Mouse (Mus musculus): ENCODE results near the gene Ccdc78.

Gene Ccdc78

GRCm38 (mm10) chr17:25824362-25825142, 38.2 kb downstream of the Ccdc78 start:
- TF ChIP-seq GATA4 (IDR thresholded peaks at IDR 0.05; ENCODE audit: insufficient replicate concordance, low read length), result no peak

DNA sequence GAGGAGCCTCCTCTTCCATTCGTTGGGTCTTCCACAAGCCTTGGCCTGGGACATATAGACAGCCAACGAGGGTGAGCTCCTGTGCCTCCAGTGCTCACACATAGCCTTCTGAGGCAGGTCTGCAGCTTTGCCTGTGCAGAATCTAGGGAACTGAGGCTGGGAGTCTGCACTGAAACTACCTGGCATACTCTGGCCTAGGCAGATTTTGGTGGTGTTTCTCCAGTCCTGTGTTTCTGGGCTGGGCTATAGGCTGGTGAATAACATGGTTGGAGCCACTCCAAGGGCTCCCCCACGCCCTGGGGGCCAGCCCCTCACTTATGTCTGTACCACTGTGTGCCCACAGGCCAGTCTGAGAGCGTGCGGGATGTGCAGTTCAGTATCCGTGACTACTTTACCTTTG, 38.9 kb downstream of the Ccdc78 start:
- TF ChIP-seq GATA4 (IDR thresholded peaks at IDR 0.05; ENCODE audit: insufficient replicate concordance, low read length), result no peak

- TF ChIP-seq GATA4 (IDR thresholded peaks at IDR 0.05; ENCODE audit: insufficient replicate concordance, low read length), result no peak
Observed at GRCm38 (mm10) chr17:25825984-25826570, 39.7 kb downstream of the Ccdc78 start.

DNA sequence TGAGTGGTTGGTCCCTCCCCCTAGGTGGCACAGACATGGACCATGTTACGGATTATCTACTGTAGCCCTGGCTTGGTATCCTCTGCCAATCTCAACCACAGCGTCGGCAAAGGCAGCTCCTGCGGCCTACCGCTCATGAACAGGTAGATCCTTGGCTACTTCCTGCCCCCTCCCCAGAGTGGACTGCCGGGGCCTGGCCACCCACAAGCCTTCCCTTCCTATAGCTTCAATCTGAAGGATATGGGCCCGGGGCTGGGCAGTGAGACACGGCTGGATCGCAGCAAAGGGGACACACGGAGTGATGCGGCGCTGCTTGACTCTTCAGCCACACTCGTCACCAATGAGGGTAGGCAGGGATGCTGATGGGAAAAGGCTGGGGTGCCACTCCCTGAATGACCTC, 40.6 kb downstream of the Ccdc78 start:
- no peak for TF ChIP-seq GATA4 (IDR thresholded peaks at IDR 0.05; ENCODE audit: insufficient replicate concordance, low read length)

DNA sequence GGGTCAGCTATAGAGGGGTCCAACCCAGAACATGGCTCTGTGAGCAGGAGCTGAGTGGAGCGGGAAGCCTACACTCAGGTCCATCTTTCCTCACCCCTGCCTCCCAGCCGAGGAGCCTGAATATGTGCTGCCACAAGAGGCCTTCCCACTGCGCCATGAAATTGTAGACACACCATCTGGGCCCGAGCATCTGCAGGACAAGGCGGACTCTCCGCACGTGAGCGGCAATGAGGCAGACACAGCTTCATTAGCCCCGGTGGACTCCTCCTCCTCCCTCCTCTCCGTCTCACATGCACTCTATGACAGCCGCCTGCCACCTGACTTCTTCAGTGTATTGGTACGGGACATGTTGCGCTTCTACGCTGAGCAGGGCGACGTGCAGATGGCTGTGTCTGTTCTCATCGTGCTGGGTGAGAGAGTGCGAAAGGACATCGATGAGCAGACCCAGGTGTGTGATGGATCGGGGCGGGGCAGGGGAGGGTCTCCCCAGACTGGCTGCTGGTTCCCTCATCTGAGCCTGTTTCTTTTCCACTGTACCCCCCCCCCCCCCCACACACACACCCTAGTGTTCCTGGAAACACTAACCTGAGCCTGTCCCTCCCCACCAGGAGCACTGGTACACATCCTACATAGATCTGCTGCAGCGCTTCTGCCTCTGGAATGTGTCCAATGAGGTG, 41.3 kb downstream of the Ccdc78 start:
- TF ChIP-seq GATA4 (IDR thresholded peaks at IDR 0.05; ENCODE audit: insufficient replicate concordance, low read length), result no peak

DNA sequence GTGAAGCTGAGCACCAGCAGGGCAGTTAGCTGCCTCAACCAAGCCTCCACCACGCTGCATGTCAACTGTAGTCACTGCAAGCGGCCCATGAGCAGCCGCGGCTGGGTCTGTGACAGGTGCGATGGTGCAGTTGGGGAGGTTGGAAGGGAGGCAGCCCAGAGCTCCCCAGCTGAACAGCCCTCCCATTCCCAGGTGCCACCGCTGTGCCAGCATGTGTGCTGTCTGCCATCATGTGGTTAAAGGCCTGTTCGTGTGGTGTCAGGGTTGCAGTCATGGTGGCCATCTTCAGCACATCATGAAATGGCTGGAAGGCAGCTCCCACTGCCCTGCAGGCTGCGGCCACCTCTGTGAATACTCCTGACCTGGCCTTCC, 41.8 kb downstream of the Ccdc78 start:
- no peak for TF ChIP-seq GATA4 (IDR thresholded peaks at IDR 0.05; ENCODE audit: insufficient replicate concordance, low read length)

DNA sequence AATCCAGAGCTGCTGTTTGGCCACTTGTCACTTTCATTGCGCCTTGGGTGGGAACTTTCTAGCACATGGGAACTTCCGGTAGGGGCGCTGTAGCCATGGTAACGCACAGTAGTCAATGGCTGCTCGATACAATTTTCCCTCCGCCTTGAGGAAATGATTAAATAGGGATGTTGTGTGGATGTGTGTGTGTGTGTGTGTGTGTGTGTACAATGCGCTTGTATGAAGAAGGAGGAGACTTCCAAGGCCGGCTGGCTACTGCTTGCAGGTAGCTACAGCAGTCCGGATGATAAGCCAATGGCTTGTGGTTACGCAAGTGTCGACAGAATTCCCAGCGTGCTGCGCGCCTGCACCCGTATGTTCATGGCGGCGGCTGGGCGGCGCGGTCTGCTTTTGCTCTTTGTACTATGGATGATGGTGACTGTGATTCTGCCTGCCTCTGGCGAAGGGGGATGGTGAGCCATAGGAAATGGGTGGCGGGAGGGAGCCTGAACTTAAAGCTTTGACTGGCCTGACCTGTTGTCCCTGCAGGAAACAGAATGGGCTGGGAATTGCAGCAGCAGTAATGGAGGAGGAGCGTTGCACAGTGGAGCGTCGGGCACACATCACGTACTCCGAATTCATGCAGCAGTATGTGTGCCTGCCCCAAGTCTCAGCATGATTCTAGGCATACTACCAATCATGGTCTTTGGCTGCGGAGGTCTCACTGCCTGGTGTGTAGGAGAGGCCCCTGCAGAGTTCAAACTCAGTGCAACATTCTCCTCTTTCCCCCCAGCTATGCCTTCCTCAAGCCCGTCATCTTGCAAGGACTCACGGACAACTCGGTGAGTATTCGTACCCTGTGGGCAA, 42.6 kb downstream of the Ccdc78 start, which contains the start of gene Jmjd8:
Gene Jmjd8 (plus strand): TSS at position 156 of the 846 bp plus-strand sequence.
- TF ChIP-seq GATA4 (IDR thresholded peaks at IDR 0.05; ENCODE audit: insufficient replicate concordance, low read length), result peak; percentile 79; the same call in 1 of the 2 replicates

GRCm38 (mm10) chr17:25829558-25830017, 43.2 kb downstream of the Ccdc78 start:
- no peak for TF ChIP-seq GATA4 (IDR thresholded peaks at IDR 0.05; ENCODE audit: insufficient replicate concordance, low read length)

GRCm38 (mm10) chr17:25830200-25830753, 43.9 kb downstream of the Ccdc78 start:
- no peak for TF ChIP-seq GATA4 (IDR thresholded peaks at IDR 0.05; ENCODE audit: insufficient replicate concordance, low read length)

GRCm38 (mm10) chr17:25830806-25831431, 44.5 kb downstream of the Ccdc78 start:
- TF ChIP-seq GATA4 (IDR thresholded peaks at IDR 0.05; ENCODE audit: insufficient replicate concordance, low read length), result no peak

- TF ChIP-seq GATA4 (IDR thresholded peaks at IDR 0.05; ENCODE audit: insufficient replicate concordance, low read length), result no peak
Observed at GRCm38 (mm10) chr17:25831451-25832281, 45.3 kb downstream of the Ccdc78 start.

- peak; percentile 28; the same call in 1 of the 2 replicates for TF ChIP-seq GATA4 (IDR thresholded peaks at IDR 0.05; ENCODE audit: insufficient replicate concordance, low read length)
Observed at GRCm38 (mm10) chr17:25832436-25833290, 46.3 kb downstream of the Ccdc78 start.

DNA sequence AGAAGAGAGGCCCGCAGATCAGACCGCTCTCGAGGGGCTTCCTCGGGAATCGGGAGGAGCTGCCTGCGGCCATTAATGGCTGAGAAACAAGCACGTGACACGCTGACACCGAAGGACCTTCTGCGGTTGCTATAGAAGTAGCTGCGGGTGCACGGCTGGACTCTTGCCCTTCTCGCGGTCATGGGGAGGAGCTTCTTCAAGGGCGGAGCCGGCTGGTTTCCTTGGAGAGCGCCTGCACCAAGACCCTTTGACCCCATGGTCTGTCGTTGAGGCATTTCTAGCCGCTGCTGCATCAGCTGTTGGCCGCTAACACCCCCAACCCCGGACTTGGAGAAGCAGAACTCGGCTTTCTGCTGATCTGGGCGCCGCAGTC, 46.9 kb downstream of the Ccdc78 start, which contains the start of gene Stub1:
Gene Stub1 (minus strand): TSS at position 114 of the 373 bp plus-strand sequence.
- TF ChIP-seq GATA4 (IDR thresholded peaks at IDR 0.05; ENCODE audit: insufficient replicate concordance, low read length), result no peak

Data from liver, adult (tissue).